In the genomic region with DNA sequence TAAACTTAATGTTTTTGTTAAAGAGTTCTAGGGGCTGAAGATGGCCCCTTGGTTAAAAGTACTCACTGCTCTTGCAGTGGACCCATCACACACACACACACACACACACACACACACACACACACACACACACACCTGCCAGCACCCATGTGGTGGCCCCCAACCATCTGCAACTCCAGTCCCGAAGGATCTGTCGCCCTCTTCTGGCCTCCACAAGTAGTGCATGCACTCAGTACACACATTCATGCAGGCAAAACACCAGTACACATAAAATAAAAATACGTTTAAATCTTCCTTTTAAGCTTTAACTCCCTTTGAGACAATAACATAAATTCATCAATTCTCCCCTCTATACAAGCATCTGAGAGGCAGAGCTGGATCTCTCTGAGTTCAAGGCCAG, we compare ENCODE assay signal across 9 mouse cellular contexts. TPM values are rescaled to one million over a fixed set of nuclear protein-coding genes. Genes with fewer than 3 reads are reported as not detected.
DNase-seq lines count a peak whose midpoint lies in the region; ATAC-seq and TF ChIP-seq lines count a peak whose summit lies in the region.
"Had no signal": no experiment of that assay in that cellular context is flagged by ENCODE, and none has a peak within 500 bp of the region (broad histone marks: within the 10 kb centered on the region; RNA-seq: fewer than 3 reads in every experiment).

No protein-coding gene starts in this region.

- H3K4me3 ChIP-seq in forebrain, embryonic 11.5 days (ENCODE audit: low read depth, low read length), result no peak overlapping the region
- H3K4me3 ChIP-seq in forebrain, embryonic 16.5 days (replicated peaks; ENCODE audit: low read length), result no peak overlapping the region
- H3K4me3 ChIP-seq in liver, embryonic 11.5 days (ENCODE audit: low read depth, low read length), result no peak overlapping the region
- no peak overlapping the region for H3K4me3 ChIP-seq in lung, embryonic 14.5 days (ENCODE audit: low read depth, low read length)
- H3K4me3 ChIP-seq: hindbrain, embryonic 15.5 days had no signal

- ATAC-seq in forebrain, embryonic 11.5 days (replicated peaks; ENCODE audit: low FRiP score), result no peak
- no peak for ATAC-seq in forebrain, embryonic 16.5 days
- no peak for ATAC-seq in liver, embryonic 11.5 days (replicated peaks; ENCODE audit: low FRiP score)
- no peak for ATAC-seq in lung, embryonic 14.5 days (ENCODE audit: insufficient read depth)

- 27% methylated on average over 3 of the region's 3 CpGs for WGBS in forebrain, embryonic 11.5 days
- 35% methylated on average over 3 of the region's 3 CpGs for WGBS in forebrain, embryonic 16.5 days
- WGBS in liver, embryonic 11.5 days, result 28% methylated on average over 3 of the region's 3 CpGs
- 30% methylated on average over 3 of the region's 3 CpGs for WGBS in lung, embryonic 14.5 days

- H3K36me3 ChIP-seq in forebrain, embryonic 11.5 days (ENCODE audit: control insufficient read depth, insufficient read depth, low read length), result no peaks in the 10 kb centered on the region
- no peaks in the 10 kb centered on the region for H3K36me3 ChIP-seq in forebrain, embryonic 16.5 days (ENCODE audit: control insufficient read depth, insufficient read depth)
- H3K36me3 ChIP-seq in liver, embryonic 11.5 days (ENCODE audit: control insufficient read depth, insufficient read depth, low read length), result no peaks in the 10 kb centered on the region
- no peaks in the 10 kb centered on the region for H3K36me3 ChIP-seq in lung, embryonic 14.5 days (ENCODE audit: insufficient read depth)
- H3K36me3 ChIP-seq: hindbrain, embryonic 15.5 days had no signal

- peak; percentile 77 for DNase-seq in forebrain, embryonic 11.5 days (ENCODE audit: low spot score)
- peak; percentile 50 for DNase-seq in liver
- DNase-seq in liver, embryonic 11.5 days (ENCODE audit: low spot score), result no peak
- DNase-seq in R1 (ENCODE audit: low read depth, low spot score), result peak; percentile 66
- DNase-seq in embryo, embryonic 11 days, result peak; percentile 50
- peak; percentile 69 for DNase-seq in lung, embryonic 14.5 days
- peak; percentile 88 for DNase-seq in thymus, postnatal 4 days

- H3K27me3 ChIP-seq in forebrain, embryonic 11.5 days (ENCODE audit: control insufficient read depth, insufficient read depth, low read length), result no peaks in the 10 kb centered on the region
- no peaks in the 10 kb centered on the region for H3K27me3 ChIP-seq in forebrain, embryonic 16.5 days (replicated peaks; ENCODE audit: control insufficient read depth, insufficient read depth, low read length)
- H3K27me3 ChIP-seq in liver, embryonic 11.5 days (replicated peaks; ENCODE audit: control insufficient read depth, insufficient read depth, low read length), result no peaks in the 10 kb centered on the region
- H3K27me3 ChIP-seq in lung, embryonic 14.5 days (ENCODE audit: insufficient read depth, low read length), result no peaks in the 10 kb centered on the region
- H3K27me3 ChIP-seq: hindbrain, embryonic 15.5 days had no signal

- no peak overlapping the region for H3K9ac ChIP-seq in forebrain, embryonic 11.5 days (ENCODE audit: low read length)
- no peak overlapping the region for H3K9ac ChIP-seq in forebrain, embryonic 16.5 days (replicated peaks; ENCODE audit: low read depth, low read length)
- H3K9ac ChIP-seq in liver, embryonic 11.5 days (ENCODE audit: low read depth, low read length), result no peak overlapping the region
- no peak overlapping the region for H3K9ac ChIP-seq in lung, embryonic 14.5 days
- H3K9ac ChIP-seq: hindbrain, embryonic 15.5 days had no signal

- no peaks in the 10 kb centered on the region for H3K9me3 ChIP-seq in forebrain, embryonic 11.5 days (ENCODE audit: control insufficient read depth, low read length)
- no peaks in the 10 kb centered on the region for H3K9me3 ChIP-seq in forebrain, embryonic 16.5 days (ENCODE audit: control insufficient read depth, low read length)
- H3K9me3 ChIP-seq in liver, embryonic 11.5 days (ENCODE audit: control insufficient read depth, low read length), result no peaks in the 10 kb centered on the region
- no peaks in the 10 kb centered on the region for H3K9me3 ChIP-seq in lung, embryonic 14.5 days (ENCODE audit: low read depth, low read length)
- H3K9me3 ChIP-seq: hindbrain, embryonic 15.5 days had no signal

- H3K4me1 ChIP-seq in forebrain, embryonic 11.5 days (replicated peaks; ENCODE audit: control insufficient read depth, insufficient read depth, low read length), result 0 out of 2 replicates have a peak, but pooled peaks cover 3% of the 10 kb centered on the region
- H3K4me1 ChIP-seq in forebrain, embryonic 16.5 days (replicated peaks; ENCODE audit: control insufficient read depth, insufficient read depth, low read length), result peaks cover 43% of the 10 kb centered on the region
- H3K4me1 ChIP-seq in liver, embryonic 11.5 days (replicated peaks; ENCODE audit: control insufficient read depth, insufficient read depth, low read length), result no peaks in the 10 kb centered on the region
- H3K4me1 ChIP-seq in lung, embryonic 14.5 days (ENCODE audit: insufficient read depth), result no peaks in the 10 kb centered on the region

- TF ChIP-seq CTCF in lung, embryonic 14.5 days (IDR thresholded peaks at IDR 0.05; ENCODE audit: low read depth), result peak; percentile 91

- H3K27ac ChIP-seq in forebrain, embryonic 11.5 days (ENCODE audit: low read depth, low read length), result no peak overlapping the region
- H3K27ac ChIP-seq in forebrain, embryonic 16.5 days (ENCODE audit: low read length), result no peak overlapping the region
- no peak overlapping the region for H3K27ac ChIP-seq in liver, embryonic 11.5 days (ENCODE audit: low read depth, low read length)
- H3K27ac ChIP-seq in lung, embryonic 14.5 days (ENCODE audit: low read depth), result no peak overlapping the region
- H3K27ac ChIP-seq: hindbrain, embryonic 15.5 days had no signal

- H3K4me2 ChIP-seq in forebrain, embryonic 11.5 days (ENCODE audit: low read depth, low read length, severe bottlenecking), result no peak overlapping the region
- H3K4me2 ChIP-seq in forebrain, embryonic 16.5 days (ENCODE audit: low read length), result no peak overlapping the region
- H3K4me2 ChIP-seq in liver, embryonic 11.5 days, result no peak overlapping the region
- H3K4me2 ChIP-seq in lung, embryonic 14.5 days, result no peak overlapping the region
- H3K4me2 ChIP-seq: hindbrain, embryonic 15.5 days had no signal

RNA-seq across cellular contexts. Expression of gene Ralgps1, which starts 23.7 kb away (rescaled TPM):
- polyA plus RNA-seq in forebrain, embryonic 11.5 days (2014; fragmentation: Nextera tagmentation; extraction: Ambion mirVana), result 17.7 and 19.5 TPM in 2 replicates
- polyA plus RNA-seq in forebrain, embryonic 16.5 days (2015; fragmentation: Nextera tagmentation; extraction: Ambion mirVana), result 44.8 and 50.4 TPM in 2 replicates
- 2.7 and 3.0 TPM in 2 replicates for polyA plus RNA-seq in liver, embryonic 11.5 days (2014; fragmentation: Nextera tagmentation; extraction: Ambion mirVana)
- 5.0 and 6.1 TPM in 2 replicates for polyA plus RNA-seq in lung, embryonic 14.5 days (2014; fragmentation: Nextera tagmentation; extraction: Ambion mirVana)
